Mouse (Mus musculus): Measurements from ENCODE around the gene Tmem201.

GRCm38 (mm10) chr4:149759517-149759916 is 21.7 kb upstream of the Tmem201 start:
- TF ChIP-seq CTCF (IDR thresholded peaks at IDR 0.05; ENCODE audit: extremely low read depth, insufficient read length, insufficient replicate concordance, low read depth, low read length) (no peak), POLR2A (IDR thresholded peaks at IDR 0.05; ENCODE audit: low read depth, low read length) (no peak)

All from small intestine, adult 2 months (tissue).